Mouse (Mus musculus) hindbrain, embryonic 14.5 days (tissue): Measurements from ENCODE around the gene Clcn6. TPM values are rescaled to one million over a fixed set of nuclear protein-coding genes. Genes with fewer than 3 reads are reported as not detected.

ENCODE experiments used
- ATAC-seq: fragments of 200-750 bp; cut with Nextera tagmentation; 2 replicates; pipeline ENCODE4 v1.8.0; 2017; ENCODE audit warnings: moderate number of reproducible peaks, mild to moderate bottlenecking, moderate TSS enrichment, moderate library complexity; ENCODE audit not compliant: low FRiP score
- DNase-seq: peaks from one replicate; pipeline ENCODE4 v3.0.0-alpha.2; 2015; ENCODE audit warnings: low spot score
- H3K27ac ChIP-seq: fragments of 300-500 bp; sonication (generic); 2 replicates; pipeline ENCODE4 v1.5.1; 2014; ENCODE audit warnings: mild to moderate bottlenecking, moderate library complexity
- H3K27me3 ChIP-seq: fragments of 300-500 bp; sonication (generic); 2 replicates; pipeline ENCODE4 v1.6.1; 2014; ENCODE audit warnings: mild to moderate bottlenecking, low read length, mixed read lengths; ENCODE audit not compliant: control insufficient read depth, insufficient read depth
- H3K36me3 ChIP-seq: fragments of 300-500 bp; sonication (generic); replicated peaks from 2 replicates; pipeline ENCODE4 v1.6.1; 2014; ENCODE audit not compliant: control insufficient read depth, insufficient read depth
- H3K4me1 ChIP-seq: fragments of 300-500 bp; sonication (generic); replicated peaks from 2 replicates; pipeline ENCODE4 v1.6.1; 2014; ENCODE audit warnings: antibody characterized with exemption, low read length, mixed read lengths; ENCODE audit not compliant: control insufficient read depth, insufficient read depth
- H3K4me2 ChIP-seq: fragments of 300-500 bp; sonication (generic); replicated peaks from 2 replicates; pipeline ENCODE4 v1.6.1; 2014; ENCODE audit warnings: mild to moderate bottlenecking, moderate library complexity
- H3K4me3 ChIP-seq: fragments of 300-500 bp; sonication (generic); replicated peaks from 2 replicates; pipeline ENCODE4 v1.5.1; 2014; ENCODE audit warnings: mild to moderate bottlenecking, low read length
- H3K9ac ChIP-seq: fragments of 300-500 bp; sonication (generic); 2 replicates; pipeline ENCODE4 v1.6.1; 2014
- H3K9me3 ChIP-seq: fragments of 300-500 bp; sonication (generic); 2 replicates; pipeline ENCODE4 v1.6.1; 2016; ENCODE audit warnings: low read length; ENCODE audit not compliant: control insufficient read depth
- WGBS: fragments of 180-500 bp; shearing (Covaris S2); extraction: QIAGEN DNeasy Blood & Tissue Kit; methylation state at CpG from one replicate; pipeline ENCODE4 v1.1.7; 2014; 5-methylcytosine and 5-hydroxymethylcytosine counted together
- polyA plus RNA-seq: library from polyadenylated mRNA; unstranded; fragments of >200 nt; fragmentation: Nextera tagmentation; extraction: Ambion mirVana; gene quantifications from 2 replicates; pipeline ENCODE4 v1.2.1, GENCODE M21; 2014

Clcn6 gene
- polyA plus RNA-seq, 1 experiment from 2014 or later, result 24.8 TPM

DNA sequence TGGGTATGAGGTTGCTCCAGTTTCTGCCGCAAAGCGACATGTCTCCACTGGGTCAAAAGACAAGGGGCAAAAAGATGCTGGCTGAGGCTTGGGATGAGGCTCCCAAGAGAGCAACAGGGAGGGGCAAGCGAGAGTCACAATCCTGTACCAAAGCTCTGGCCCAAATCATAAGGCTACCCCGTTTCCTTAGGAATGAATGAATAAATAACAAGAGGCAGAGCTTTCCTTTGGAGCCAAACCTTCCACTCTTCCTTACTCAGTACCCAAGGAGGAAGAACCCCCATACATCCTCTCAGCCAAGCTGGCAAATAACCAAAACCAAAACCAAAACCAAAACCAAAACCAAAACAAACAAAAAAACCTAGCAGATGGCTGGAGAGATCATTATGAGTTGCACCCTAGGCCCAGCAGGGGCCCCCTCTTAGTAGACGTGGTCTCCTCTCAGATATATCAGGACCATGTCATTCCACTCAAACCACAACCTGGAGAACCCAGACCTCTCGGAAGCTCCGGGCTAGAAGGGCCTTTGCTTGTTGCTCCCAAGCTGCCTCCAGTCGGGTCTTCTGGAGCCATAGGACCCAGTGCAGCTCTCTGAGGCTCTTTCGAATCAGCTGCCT, 31.1 kb upstream of the Clcn6 start:
- Histone ChIP-seq H3K27me3 (no peaks in the 10 kb centered on the region), H3K36me3 (no peaks in the 10 kb centered on the region), H3K27ac (no peak overlapping the region), H3K9ac (no peak overlapping the region), H3K9me3 (no peaks in the 10 kb centered on the region), H3K4me1 (no peaks in the 10 kb centered on the region), H3K4me3 (no peak overlapping the region), H3K4me2 (no peak overlapping the region)
- no peak for DNase-seq
- 83% methylated on average over 9 of the region's 9 CpGs for WGBS
- no peak for ATAC-seq

DNA sequence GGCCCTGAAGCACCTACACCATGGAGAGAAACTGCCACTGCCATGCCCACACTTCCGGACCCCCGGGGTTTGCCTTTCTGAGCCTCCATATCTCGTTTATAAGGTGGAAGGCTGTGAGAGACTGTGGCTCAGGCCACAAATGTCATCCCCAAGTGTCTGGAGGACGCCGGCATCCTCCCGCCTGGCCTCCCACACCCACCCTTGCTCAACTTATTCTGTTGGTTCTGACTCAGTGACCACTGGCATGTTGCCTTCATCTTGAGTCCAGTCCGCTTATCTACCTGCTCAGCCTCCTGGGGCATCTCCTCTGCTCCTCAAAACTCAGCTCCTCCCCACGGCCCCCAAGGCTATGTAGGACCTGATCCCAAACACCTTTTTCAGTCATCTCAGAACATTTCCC, 28.7 kb upstream of the Clcn6 start:
- WGBS, result 94% methylated on average over 8 of the region's 8 CpGs
- Histone ChIP-seq H3K27ac (no peak overlapping the region), H3K27me3 (no peaks in the 10 kb centered on the region), H3K4me1 (no peaks in the 10 kb centered on the region), H3K4me3 (no peak overlapping the region), H3K9me3 (no peaks in the 10 kb centered on the region), H3K4me2 (no peak overlapping the region), H3K36me3 (no peaks in the 10 kb centered on the region), H3K9ac (no peak overlapping the region)
- ATAC-seq (no peak), DNase-seq (no peak)

DNA sequence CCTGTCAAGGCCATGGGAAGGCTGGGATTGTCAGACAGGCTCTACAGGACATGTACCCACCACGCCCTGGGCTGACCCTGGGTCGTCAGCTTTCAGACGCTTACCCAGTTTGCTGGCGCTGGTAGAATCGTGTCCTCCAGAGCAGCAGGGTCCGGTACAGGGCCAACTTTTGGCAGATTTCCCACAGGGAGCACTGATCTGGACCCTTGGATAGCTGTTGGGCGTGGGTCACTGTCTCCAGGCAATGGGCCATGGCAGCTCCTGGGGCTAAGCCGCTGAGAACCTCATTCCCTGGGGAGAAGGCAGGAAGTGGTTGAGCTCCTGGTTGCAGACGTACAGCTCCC, 27.8 kb upstream of the Clcn6 start:
- WGBS, result 37% methylated on average over 9 of the region's 9 CpGs
- no peaks in the 10 kb centered on the region for H3K27me3 ChIP-seq
- no peaks in the 10 kb centered on the region for H3K4me1 ChIP-seq
- H3K4me2 ChIP-seq, result no peak overlapping the region
- no peaks in the 10 kb centered on the region for H3K36me3 ChIP-seq
- DNase-seq, result no peak
- no peak overlapping the region for H3K9ac ChIP-seq
- no peak overlapping the region for H3K4me3 ChIP-seq
- H3K9me3 ChIP-seq, result no peaks in the 10 kb centered on the region
- no peak overlapping the region for H3K27ac ChIP-seq
- ATAC-seq, result no peak; the same call in 1 of the 2 replicates

DNA sequence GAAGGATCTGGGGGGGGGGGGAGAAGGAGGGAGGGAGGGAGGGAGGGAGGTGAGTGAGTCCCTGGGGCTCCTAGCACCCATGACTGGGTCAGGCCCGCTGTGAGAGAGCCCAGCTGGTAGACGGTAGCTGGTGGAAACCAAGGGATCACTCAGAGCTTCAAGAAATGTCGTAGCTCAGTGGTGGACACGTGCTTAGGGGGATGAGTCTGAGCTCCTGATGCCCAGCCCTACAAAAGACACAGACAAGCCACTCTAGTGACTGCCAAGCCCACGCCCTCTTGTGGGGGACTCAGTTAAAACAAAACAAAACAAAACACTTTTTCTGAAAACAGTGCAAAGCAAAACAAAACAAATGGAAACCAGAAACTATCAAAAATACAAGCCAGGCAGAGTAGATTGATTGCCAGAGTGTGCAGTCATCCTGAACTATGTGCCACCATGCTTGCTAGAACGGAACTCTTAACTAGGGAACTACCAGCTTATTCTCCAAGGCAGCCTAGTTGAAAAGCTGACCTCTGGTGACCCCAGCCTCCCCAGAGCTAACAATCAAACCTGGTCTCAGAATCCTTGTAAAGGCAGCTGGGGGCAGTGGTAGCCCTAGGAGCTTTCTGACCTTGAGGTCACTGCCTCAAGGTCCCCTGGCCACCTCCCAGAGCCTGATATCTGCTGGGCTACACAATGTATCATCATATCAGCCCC, 27.2 kb upstream of the Clcn6 start:
- ATAC-seq (no peak), DNase-seq (no peak)
- H3K4me3 ChIP-seq, result no peak overlapping the region
- no peak overlapping the region for H3K4me2 ChIP-seq
- no peaks in the 10 kb centered on the region for H3K4me1 ChIP-seq
- H3K36me3 ChIP-seq, result no peaks in the 10 kb centered on the region
- no peak overlapping the region for H3K9ac ChIP-seq
- no peak overlapping the region for H3K27ac ChIP-seq
- H3K27me3 ChIP-seq, result no peaks in the 10 kb centered on the region
- H3K9me3 ChIP-seq, result no peaks in the 10 kb centered on the region
- 30% methylated on average over 6 of the region's 6 CpGs for WGBS

DNA sequence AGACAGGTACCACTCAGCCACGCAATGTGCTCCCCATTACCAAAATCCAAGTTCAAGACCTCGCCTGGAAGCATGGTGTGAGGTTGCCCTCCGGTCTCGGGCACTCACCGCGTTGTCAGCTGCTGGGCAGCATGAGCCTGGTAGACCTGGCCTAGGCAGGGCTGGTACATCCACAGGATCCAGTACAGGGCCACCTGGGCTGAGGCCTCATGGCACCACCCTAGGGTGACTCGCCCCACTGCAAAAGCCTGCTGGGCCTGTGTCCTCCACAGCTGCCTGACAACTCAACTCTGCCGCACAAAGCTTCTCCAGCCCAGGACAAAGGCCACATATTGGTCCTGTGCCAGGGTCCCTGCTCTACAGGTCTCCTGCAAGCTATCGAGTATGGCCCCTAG, 22.5 kb upstream of the Clcn6 start:
- Histone ChIP-seq H3K4me3 (no peak overlapping the region), H3K27me3 (no peaks in the 10 kb centered on the region), H3K36me3 (peaks cover 31% of the 10 kb centered on the region), H3K4me1 (no peaks in the 10 kb centered on the region), H3K9ac (no peak overlapping the region), H3K9me3 (no peaks in the 10 kb centered on the region), H3K27ac (no peak overlapping the region), H3K4me2 (no peak overlapping the region)
- ATAC-seq, result no peak
- DNase-seq, result no peak
- whole genome bisulfite sequencing, result 92% methylated on average over 9 of the region's 9 CpGs

DNA sequence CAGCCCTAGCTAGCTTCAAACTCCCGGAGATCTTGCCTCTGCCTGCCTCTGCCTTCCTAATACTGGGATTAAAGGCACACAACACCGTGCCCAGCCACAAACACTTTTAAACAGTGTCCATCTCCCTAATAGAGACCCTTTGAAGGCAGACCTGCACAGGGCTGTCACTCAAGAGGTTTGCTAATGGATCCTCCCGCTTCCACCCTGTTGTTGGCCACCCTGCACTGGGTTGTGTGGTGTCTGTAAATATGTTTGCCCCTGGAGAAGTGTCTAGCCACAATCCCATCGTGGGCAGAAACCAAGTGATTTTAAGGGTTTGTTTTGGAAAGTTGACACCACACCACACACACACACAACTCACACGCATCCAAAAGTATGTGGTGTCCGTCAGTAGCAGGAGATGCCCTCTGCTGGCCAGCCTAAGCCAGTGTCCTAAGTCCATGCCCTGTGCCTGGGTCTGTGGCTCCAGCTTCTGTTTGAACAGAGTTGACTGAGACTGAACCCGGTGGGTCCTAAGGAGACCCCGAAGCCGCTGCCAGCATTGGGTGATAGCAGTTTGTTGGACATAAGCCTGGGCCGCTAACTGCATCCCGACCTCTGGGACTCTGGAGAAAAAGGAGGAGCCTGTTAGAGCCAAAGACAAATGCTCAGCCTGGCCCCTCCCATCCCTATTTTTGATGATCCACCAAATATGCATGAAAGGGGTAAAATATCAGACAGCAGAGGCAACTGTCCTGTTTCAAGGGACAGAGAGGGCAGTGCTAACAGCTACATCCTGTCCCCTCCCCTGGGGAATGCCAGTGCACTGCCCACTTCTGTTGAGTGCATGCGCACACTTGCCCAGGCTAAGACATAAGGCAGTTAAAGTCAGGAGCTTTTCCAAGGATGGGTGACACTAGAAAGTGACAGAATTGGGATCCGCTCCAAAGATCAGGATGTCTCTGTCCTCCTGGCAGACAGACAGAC, 21.8 kb upstream of the Clcn6 start:
- no peaks in the 10 kb centered on the region for H3K27me3 ChIP-seq
- no peak overlapping the region for H3K4me3 ChIP-seq
- ATAC-seq, result peak; percentile 18; the same call in 1 of the 2 replicates
- no peaks in the 10 kb centered on the region for H3K9me3 ChIP-seq
- DNase-seq, result no peak
- H3K4me1 ChIP-seq, result no peaks in the 10 kb centered on the region
- WGBS, result 55% methylated on average over 13 of the region's 13 CpGs
- H3K36me3 ChIP-seq, result peaks cover 38% of the 10 kb centered on the region
- no peak overlapping the region for H3K9ac ChIP-seq
- H3K27ac ChIP-seq, result no peak overlapping the region
- no peak overlapping the region for H3K4me2 ChIP-seq

DNA sequence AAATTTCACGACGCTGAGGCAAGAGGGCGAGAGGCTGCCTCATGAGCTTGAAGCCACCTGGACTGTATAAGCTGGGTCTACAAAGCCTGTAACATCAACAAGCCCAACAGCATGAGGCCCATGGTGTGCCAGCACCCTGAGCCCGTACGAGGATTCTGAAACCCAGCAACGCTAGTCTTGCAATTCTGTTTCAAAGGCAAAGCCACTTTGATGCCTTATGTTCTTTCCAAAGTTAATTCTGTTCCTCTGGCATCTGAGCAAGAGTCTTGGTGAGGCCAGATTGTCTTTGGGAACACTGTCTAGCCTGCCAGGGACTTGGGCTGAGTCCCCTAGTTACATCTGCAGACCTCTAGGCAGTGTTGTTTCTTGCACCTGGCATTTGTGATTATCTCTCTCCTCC, 20.4 kb upstream of the Clcn6 start:
- H3K4me1 ChIP-seq, result no peaks in the 10 kb centered on the region
- H3K4me2 ChIP-seq, result no peak overlapping the region
- ATAC-seq (no peak), DNase-seq (no peak)
- no peak overlapping the region for H3K27ac ChIP-seq
- H3K36me3 ChIP-seq, result peaks cover 52% of the 10 kb centered on the region
- no peaks in the 10 kb centered on the region for H3K9me3 ChIP-seq
- no peak overlapping the region for H3K9ac ChIP-seq
- H3K27me3 ChIP-seq, result no peaks in the 10 kb centered on the region
- no peak overlapping the region for H3K4me3 ChIP-seq
- 92% methylated on average over 6 of the region's 6 CpGs for WGBS

DNA sequence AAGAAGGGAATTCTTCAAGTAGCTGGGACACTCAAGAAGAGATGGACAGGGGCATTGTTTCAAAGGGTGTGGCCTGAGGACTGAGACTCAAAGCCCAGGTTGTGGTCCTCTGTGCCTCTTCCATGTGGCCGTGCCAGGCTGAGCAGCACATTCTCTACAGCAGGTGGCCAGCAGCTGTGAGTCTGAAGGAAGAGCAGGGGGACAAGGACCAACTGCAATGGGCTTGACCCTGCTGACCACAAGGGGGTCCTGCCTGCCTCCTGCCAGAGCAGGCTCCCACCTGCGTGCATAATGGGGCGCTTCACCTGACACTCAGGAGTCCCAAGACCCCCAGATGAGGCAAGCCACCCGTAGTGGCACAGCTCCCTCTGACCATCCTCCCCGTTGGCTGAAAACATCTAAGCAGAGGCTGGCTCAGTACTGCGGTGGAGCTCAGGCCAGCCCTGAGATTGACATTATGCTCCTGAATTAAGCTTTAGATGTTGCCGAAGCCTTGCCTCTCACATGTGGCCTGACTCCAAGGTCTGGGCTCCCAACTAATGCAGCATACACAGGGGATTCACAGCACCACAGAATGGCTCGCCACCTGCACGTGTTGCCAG, 19.7 kb upstream of the Clcn6 start:
- DNase-seq, result no peak
- peaks cover 58% of the 10 kb centered on the region for H3K36me3 ChIP-seq
- ATAC-seq, result no peak
- no peak overlapping the region for H3K9ac ChIP-seq
- WGBS, result 89% methylated on average over 9 of the region's 9 CpGs
- H3K27me3 ChIP-seq, result no peaks in the 10 kb centered on the region
- H3K4me3 ChIP-seq, result no peak overlapping the region
- H3K4me2 ChIP-seq, result no peak overlapping the region
- H3K27ac ChIP-seq, result no peak overlapping the region
- no peaks in the 10 kb centered on the region for H3K9me3 ChIP-seq
- H3K4me1 ChIP-seq, result no peaks in the 10 kb centered on the region

DNA sequence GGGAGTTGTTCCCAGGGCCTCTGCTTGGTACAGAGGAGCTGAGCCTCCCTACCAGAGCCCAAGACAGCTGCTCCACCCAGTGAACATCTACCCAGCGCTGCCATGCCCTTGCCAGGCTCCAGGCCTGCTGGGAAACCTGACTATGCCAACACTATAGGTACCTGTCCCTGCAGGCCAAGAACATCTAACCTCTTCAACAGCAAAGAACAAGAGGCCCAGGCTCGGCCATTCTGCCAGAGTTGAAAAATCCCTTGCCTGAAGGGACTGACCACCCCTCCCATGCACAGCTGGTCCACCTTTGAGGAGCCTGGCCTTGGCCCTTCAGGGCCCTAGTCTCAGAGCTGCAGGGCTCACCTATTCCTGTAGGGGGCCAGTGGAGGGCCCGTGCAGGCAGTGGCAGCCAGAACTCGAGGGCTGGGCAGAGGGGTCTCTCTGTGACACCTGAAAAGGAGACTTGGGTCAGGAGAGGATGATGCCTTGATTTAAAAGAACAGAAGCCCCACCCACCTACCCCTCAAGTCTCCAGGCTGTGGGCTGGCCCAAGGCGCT, 19.1 kb upstream of the Clcn6 start:
- no peak overlapping the region for H3K4me3 ChIP-seq
- no peak overlapping the region for H3K9ac ChIP-seq
- H3K27me3 ChIP-seq, result no peaks in the 10 kb centered on the region
- ATAC-seq (no peak), DNase-seq (no peak)
- H3K27ac ChIP-seq, result no peak overlapping the region
- peaks cover 64% of the 10 kb centered on the region for H3K36me3 ChIP-seq
- WGBS, result 82% methylated on average over 5 of the region's 5 CpGs
- H3K9me3 ChIP-seq, result no peaks in the 10 kb centered on the region
- no peak overlapping the region for H3K4me2 ChIP-seq
- H3K4me1 ChIP-seq, result no peaks in the 10 kb centered on the region
